Mouse (Mus musculus) thymus, postnatal 36 days (tissue): ENCODE results near the gene Scfd2.
A peak's percentile ranks its signal among the peaks of the same experiment; 100 is the strongest.

Source experiments
- DNase-seq, 2 experiments: peaks; one replicate each; pipeline ENCODE4 v3.0.0; 2022; ENCODE audit warnings: mixed read lengths in 2 of 2

Gene Scfd2

GRCm38 (mm10) chr5:74531630-74532280, at the start of gene Scfd2:
Gene Scfd2 (minus strand): TSS chr5:74531759.
- DNase-seq = peak; percentile 95 to 96

GRCm38 (mm10) chr5:74571767-74572166, 40.2 kb upstream of the Scfd2 start:
- DNase-seq = no peak

- DNase-seq = no peak
Measured at GRCm38 (mm10) chr5:74561151-74561550, 29.6 kb upstream of the Scfd2 start.

- no peak for DNase-seq
Measured at GRCm38 (mm10) chr5:74549566-74549965, 18.0 kb upstream of the Scfd2 start.

- no peak for DNase-seq
Measured at GRCm38 (mm10) chr5:74545606-74546005, 14.0 kb upstream of the Scfd2 start.

- no peak for DNase-seq
Measured at GRCm38 (mm10) chr5:74536180-74536947, 4.8 kb upstream of the Scfd2 start.

- DNase-seq = peak; percentile 92 to 94
Measured at GRCm38 (mm10) chr5:74535240-74536021, 3.9 kb upstream of the Scfd2 start, which contains the start of gene Fip1l1. Gene Fip1l1 (plus strand): TSS chr5:74535449.

- no peak for DNase-seq
Measured at GRCm38 (mm10) chr5:74530785-74531184, 774 bp downstream of the Scfd2 start.

- no peak for DNase-seq
Measured at GRCm38 (mm10) chr5:74527025-74527424, 4.5 kb downstream of the Scfd2 start.

GRCm38 (mm10) chr5:74511686-74512085, 19.9 kb downstream of the Scfd2 start:
- DNase-seq = no peak

- DNase-seq = no peak
Measured at GRCm38 (mm10) chr5:74492705-74493104, 38.9 kb downstream of the Scfd2 start.

- no peak for DNase-seq
Measured at GRCm38 (mm10) chr5:74484646-74485045, 46.9 kb downstream of the Scfd2 start.

GRCm38 (mm10) chr5:74482633-74483032, 48.9 kb downstream of the Scfd2 start:
- DNase-seq = no peak

- no peak for DNase-seq
Measured at GRCm38 (mm10) chr5:74482034-74482433, 49.5 kb downstream of the Scfd2 start.

- DNase-seq = no peak
Measured at GRCm38 (mm10) chr5:74480409-74480808, 51.1 kb downstream of the Scfd2 start.

GRCm38 (mm10) chr5:74479947-74480346, 51.6 kb downstream of the Scfd2 start:
- no peak for DNase-seq

- DNase-seq = no peak
Measured at GRCm38 (mm10) chr5:74479157-74479556, 52.4 kb downstream of the Scfd2 start.

- DNase-seq = no peak
Measured at GRCm38 (mm10) chr5:74476551-74476950, 55.0 kb downstream of the Scfd2 start.

GRCm38 (mm10) chr5:74473117-74473516, 58.4 kb downstream of the Scfd2 start:
- no peak for DNase-seq

- no peak for DNase-seq
Measured at GRCm38 (mm10) chr5:74470819-74471218, 60.7 kb downstream of the Scfd2 start.

GRCm38 (mm10) chr5:74469620-74470019, 61.9 kb downstream of the Scfd2 start:
- no peak for DNase-seq

GRCm38 (mm10) chr5:74467753-74468152, 63.8 kb downstream of the Scfd2 start:
- no peak for DNase-seq

GRCm38 (mm10) chr5:74456759-74457158, 74.8 kb downstream of the Scfd2 start:
- no peak for DNase-seq
